Mouse (Mus musculus) CH12.LX (cell line): Measurements from ENCODE around the gene Gm10198.

ENCODE experiments used
- CTCF ChIP-seq, 2 experiments: IDR thresholded peaks in 1 of 2; conservative IDR thresholded peaks in 1 of 2; 2 replicates each; pipeline ENCODE4 v1.5.1; 2011 to 2012; ENCODE audit warnings: low read depth in 2 of 2, low read length in 2 of 2, improper control_type of control experiment in 1 of 2, inconsistent platforms in 1 of 2, mild to moderate bottlenecking in 1 of 2, moderate library complexity in 1 of 2
- EP300 ChIP-seq: IDR thresholded peaks from 2 replicates; pipeline ENCODE4 v1.6.1; 2011; ENCODE audit warnings: low read length, improper control_type of control experiment
- GABPA ChIP-seq: IDR thresholded peaks from 2 replicates; pipeline ENCODE4 v1.6.1; 2012; ENCODE audit warnings: low read depth, low read length, improper control_type of control experiment, inconsistent platforms; ENCODE audit not compliant: insufficient replicate concordance
- JUN ChIP-seq: IDR thresholded peaks from 2 replicates; pipeline ENCODE4 v1.6.1; 2011; ENCODE audit warnings: low read depth, mild to moderate bottlenecking, low read length, improper control_type of control experiment, moderate library complexity; ENCODE audit not compliant: insufficient read depth
- MAFK ChIP-seq: IDR thresholded peaks from 2 replicates; pipeline ENCODE4 v1.6.1; 2011; ENCODE audit warnings: low read length, improper control_type of control experiment; ENCODE audit not compliant: insufficient replicate concordance
- NRF1 ChIP-seq: IDR thresholded peaks from 2 replicates; pipeline ENCODE4 v1.6.1; 2014; ENCODE audit warnings: low read depth, mild to moderate bottlenecking, inconsistent platforms, low read length, improper control_type of control experiment, moderate library complexity
- TCF12 ChIP-seq: IDR thresholded peaks from 2 replicates; pipeline ENCODE4 v1.6.1; 2014; ENCODE audit warnings: low read depth, mild to moderate bottlenecking, inconsistent platforms, low read length, improper control_type of control experiment
- ZC3H11A ChIP-seq: IDR thresholded peaks from 2 replicates; pipeline ENCODE4 v1.6.1; 2012; ENCODE audit warnings: low read depth, mild to moderate bottlenecking, inconsistent platforms, low read length, improper control_type of control experiment

- TF ChIP-seq CTCF (conservative IDR thresholded peaks at IDR 0.05 in 1 of 2, IDR thresholded peaks at IDR 0.05 in 1 of 2; ENCODE audit: low read depth in 2 of 2, low read length in 2 of 2): peak in 1 of 2 experiments; percentile 63; a peak in 2 of 4 replicates
- TF ChIP-seq MAFK: no peak
- no peak for TF ChIP-seq EP300
- no peak for TF ChIP-seq TCF12
- TF ChIP-seq NRF1: no peak
- no peak for TF ChIP-seq GABPA
- TF ChIP-seq ZC3H11A: no peak
- TF ChIP-seq JUN: no peak
Measured at GRCm38 (mm10) chr13:111574196-111574595, 18.4 kb upstream of the Gm10198 start.
